In genomic region chr12:55488661-55489447, GRCm38 (mm10) we compare ENCODE assay signal across 8 mouse cellular contexts. TPM values are rescaled to one million over a fixed set of nuclear protein-coding genes. Genes with fewer than 3 reads are reported as not detected.
DNase-seq lines count a peak whose midpoint lies in the region; ATAC-seq and TF ChIP-seq lines count a peak whose summit lies in the region.

No protein-coding gene starts in this region.

- TF ChIP-seq POLR2A in liver, adult 2 months (IDR thresholded peaks at IDR 0.05; ENCODE audit: extremely low read depth, insufficient read depth, low read length): no peak

- 53% methylated on average over 13 of the region's 13 CpGs for WGBS in liver, adult 2 months
- WGBS in stomach, embryonic 16.5 days: 81% methylated on average over 13 of the region's 13 CpGs

- peak; percentile 37 for ATAC-seq in activated CD4-positive, CD25-positive, alpha-beta regulatory T cell, adult 4 months
- no peak for ATAC-seq in stomach, embryonic 16.5 days (ENCODE audit: insufficient read depth, low FRiP score)

- H3K9ac ChIP-seq in liver, adult 2 months (ENCODE audit: low read depth, low read length): peak overlapping the region; percentile 46
- H3K9ac ChIP-seq in stomach, embryonic 16.5 days (ENCODE audit: low read length): no peak overlapping the region

- peaks cover 32% of the 10 kb centered on the region for H3K4me1 ChIP-seq in liver, adult 2 months (ENCODE audit: control insufficient read depth, insufficient read depth, low read length)
- peaks cover 26% of the 10 kb centered on the region for H3K4me1 ChIP-seq in stomach, embryonic 16.5 days (ENCODE audit: control insufficient read depth, insufficient read depth, low read length)

- peaks cover 35% of the 10 kb centered on the region for H3K36me3 ChIP-seq in liver, adult 2 months (ENCODE audit: control insufficient read depth, insufficient read depth, low read length)
- H3K36me3 ChIP-seq in stomach, embryonic 16.5 days (ENCODE audit: control insufficient read depth, insufficient read depth, low read length): 0 out of 2 replicates have a peak, but pooled peaks cover 4% of the 10 kb centered on the region

- H3K9me3 ChIP-seq in stomach, embryonic 16.5 days (replicated peaks; ENCODE audit: control insufficient read depth, low read length): no peaks in the 10 kb centered on the region

- 0 out of 2 replicates have a peak overlapping the region, but pooled peaks have one; percentile 8 for H3K4me3 ChIP-seq in liver, adult 2 months (ENCODE audit: insufficient read depth, low read depth, low read length)
- H3K4me3 ChIP-seq in stomach, embryonic 16.5 days (replicated peaks; ENCODE audit: low read length): no peak overlapping the region

- peaks cover 8% of the 10 kb centered on the region; the same call in 1 of the 2 replicates for H3K79me2 ChIP-seq in liver, adult 2 months (ENCODE audit: control insufficient read depth, insufficient read depth, low read length)

- H3K27me3 ChIP-seq in liver, adult 2 months (ENCODE audit: control insufficient read depth, insufficient read depth, low read length): no peaks in the 10 kb centered on the region
- H3K27me3 ChIP-seq in stomach, embryonic 16.5 days (ENCODE audit: control insufficient read depth, insufficient read depth, low read length): no peaks in the 10 kb centered on the region

- peak overlapping the region; percentile 81 for H3K27ac ChIP-seq in liver, adult 2 months (replicated peaks; ENCODE audit: insufficient read depth, low read depth, low read length)
- peak overlapping the region; percentile 54 for H3K27ac ChIP-seq in stomach, embryonic 16.5 days (ENCODE audit: low read length)

- no peak for TF ChIP-seq CTCF in liver, adult 2 months (IDR thresholded peaks at IDR 0.05; ENCODE audit: low read depth, low read length)

- DNase-seq in kidney, postnatal 14 days: peak; percentile 23
- no peak for DNase-seq in kidney, adult 9 months
- peak; percentile 80 for DNase-seq in liver, adult 2 months (ENCODE audit: extremely low read depth, low read depth, low spot score)
- no peak for DNase-seq in MN1 (ENCODE audit: low spot score)
- no peak for DNase-seq in cerebellum, adult 9-11 months
- no peak for DNase-seq in neural tube, embryonic 10.5 days (ENCODE audit: extremely low spot score, low spot score)

- no peak overlapping the region for H3K4me2 ChIP-seq in stomach, embryonic 16.5 days (ENCODE audit: low read depth, low read length)

RNA-seq across cellular contexts. Expression of gene Nfkbia, which starts 3.6 kb away (rescaled TPM):
- 100 to 1,000 TPM; 513 to 551 TPM for polyA plus RNA-seq in activated CD4-positive, CD25-positive, alpha-beta regulatory T cell, adult 4 months (2017; shearing (Covaris generic))
- total RNA-seq in liver, adult 2 months (2014; rRNA removed): 85.6 and 110 TPM in 2 replicates
- polyA plus RNA-seq in liver, adult 2 months (2012; rRNA removed): 75.3 and 76.4 TPM in 2 replicates
- polyA plus RNA-seq in stomach, embryonic 16.5 days (2015; fragmentation: Nextera tagmentation; extraction: Ambion mirVana): 86.6 and 93.5 TPM in 2 replicates

Comparison
In these comparisons a context has a peak if more than half of its experiments do, and no peak if none do; other contexts are left out.
1. DNase-seq: peak in kidney, postnatal 14 days (single experiment) and liver, adult 2 months (single experiment); none in kidney, adult 9 months (single experiment), MN1 (single experiment), cerebellum, adult 9-11 months (single experiment) and neural tube, embryonic 10.5 days (single experiment).